Mouse (Mus musculus): ENCODE results near the gene Ern2. TPM values are rescaled to one million over a fixed set of nuclear protein-coding genes. Genes with fewer than 3 reads are reported as not detected.

The Ern2 gene
- not detected in 2 replicates for polyA plus RNA-seq (2011; ENCODE audit: insufficient read length, low read depth, missing spikeins)

DNA sequence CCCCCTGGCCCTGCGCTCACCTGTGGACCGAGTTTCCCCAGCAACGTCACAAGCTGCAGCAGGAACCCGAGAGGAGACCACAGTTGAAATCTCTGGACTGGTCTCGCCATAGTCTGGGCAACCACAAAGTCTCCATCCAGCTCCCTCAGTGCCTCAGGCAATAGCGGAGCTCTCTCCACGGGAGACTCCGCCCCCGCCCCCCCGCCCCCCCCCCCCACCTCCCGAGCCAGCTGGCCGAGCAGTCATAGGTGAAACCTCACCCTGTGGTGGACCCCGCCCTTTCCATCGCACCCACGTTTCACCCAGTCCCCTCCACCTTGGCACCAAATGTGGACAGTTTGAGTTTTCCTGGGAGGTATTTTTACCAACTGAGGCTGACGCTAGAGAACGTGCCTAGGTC, at the start of gene Ern2:
Gene Ern2, minus strand, starts transcription at position 165 of the 400 bp plus-strand sequence.
- no peak within 1 kb of the TSS for H3K4me3 ChIP-seq (ENCODE audit: insufficient read depth, low read length)
- no peak for TF ChIP-seq POLR2A (IDR thresholded peaks at IDR 0.05; ENCODE audit: low read depth, low read length)
- TF ChIP-seq CTCF (IDR thresholded peaks at IDR 0.05; ENCODE audit: borderline replicate concordance, insufficient read depth, low read length), result no peak
- no peaks in the 10 kb centered on the region for H3K4me1 ChIP-seq (ENCODE audit: control insufficient read depth, insufficient read depth, low read length)
- H3K27ac ChIP-seq (ENCODE audit: insufficient read depth, low read length), result no peak within 1 kb of the TSS

DNA sequence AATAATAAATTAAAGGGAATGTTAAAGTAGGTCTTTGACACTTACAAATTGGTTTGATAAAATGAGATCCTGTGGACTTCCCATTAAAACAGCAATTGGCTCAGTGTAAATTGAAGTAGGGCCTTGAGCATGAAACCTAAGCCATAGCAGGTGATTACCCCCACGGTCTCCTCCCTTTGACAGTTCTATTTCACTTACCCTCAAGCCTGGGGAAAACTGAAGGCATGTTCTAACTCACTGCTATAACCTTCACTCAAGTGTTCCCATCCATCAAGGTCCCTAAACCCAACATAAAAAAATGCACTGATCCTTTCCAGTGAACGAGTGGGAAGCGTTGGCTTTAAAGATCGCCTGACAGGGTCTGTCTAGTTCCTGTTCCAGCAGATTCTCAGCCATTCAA, 44.9 kb upstream of the Ern2 start:
- Histone ChIP-seq H3K4me1 (ENCODE audit: control insufficient read depth, insufficient read depth, low read length) (no peaks in the 10 kb centered on the region), H3K27ac (ENCODE audit: insufficient read depth, low read length) (no peak overlapping the region), H3K4me3 (ENCODE audit: insufficient read depth, low read length) (no peak overlapping the region)
- TF ChIP-seq CTCF (IDR thresholded peaks at IDR 0.05; ENCODE audit: borderline replicate concordance, insufficient read depth, low read length) (no peak), POLR2A (IDR thresholded peaks at IDR 0.05; ENCODE audit: low read depth, low read length) (no peak)

DNA sequence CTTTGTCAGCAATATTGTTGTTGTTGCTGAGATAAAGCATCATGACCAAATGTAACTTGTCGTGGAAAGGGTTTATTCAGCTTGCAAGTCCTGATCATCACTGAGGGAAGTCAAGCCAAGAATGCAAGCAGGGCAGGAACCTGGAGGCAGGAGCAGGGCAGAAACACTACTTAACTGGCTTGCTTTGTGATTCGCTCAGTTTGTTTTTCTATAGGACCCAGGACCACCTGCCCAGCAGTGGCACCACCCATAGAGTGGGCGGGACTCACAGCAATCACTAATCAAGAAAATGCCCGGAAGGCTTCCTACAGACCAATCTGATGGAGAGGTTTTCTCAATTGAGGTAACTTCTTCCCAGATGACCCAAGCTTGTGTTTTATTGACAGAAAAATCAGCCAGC, 43.9 kb upstream of the Ern2 start:
- H3K4me1 ChIP-seq (ENCODE audit: control insufficient read depth, insufficient read depth, low read length), result no peaks in the 10 kb centered on the region
- TF ChIP-seq POLR2A (IDR thresholded peaks at IDR 0.05; ENCODE audit: low read depth, low read length) (no peak), CTCF (IDR thresholded peaks at IDR 0.05; ENCODE audit: borderline replicate concordance, insufficient read depth, low read length) (no peak)
- H3K4me3 ChIP-seq (ENCODE audit: insufficient read depth, low read length), result no peak overlapping the region
- H3K27ac ChIP-seq (ENCODE audit: insufficient read depth, low read length), result no peak overlapping the region

DNA sequence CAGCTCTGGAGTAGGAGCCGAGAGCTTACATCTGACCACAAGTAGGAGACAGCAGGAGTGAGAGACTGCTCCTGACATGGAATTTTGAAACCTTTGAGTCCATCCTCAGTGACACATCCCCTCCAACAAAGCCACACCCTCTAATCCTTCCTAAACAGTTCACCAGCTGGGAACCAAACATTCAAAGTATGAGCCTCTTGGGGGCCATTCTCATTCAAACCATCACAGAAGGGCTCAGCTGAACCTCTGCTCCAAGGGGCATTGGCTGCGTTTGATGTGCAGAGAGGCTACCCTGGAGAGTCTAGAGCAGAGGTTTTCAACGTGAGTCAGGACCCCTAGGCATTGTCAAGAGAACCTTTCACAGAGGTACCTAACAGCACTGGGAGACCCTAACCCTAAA, 43.3 kb upstream of the Ern2 start:
- Histone ChIP-seq H3K4me1 (ENCODE audit: control insufficient read depth, insufficient read depth, low read length) (no peaks in the 10 kb centered on the region), H3K27ac (ENCODE audit: insufficient read depth, low read length) (no peak overlapping the region), H3K4me3 (ENCODE audit: insufficient read depth, low read length) (no peak overlapping the region)
- TF ChIP-seq CTCF (IDR thresholded peaks at IDR 0.05; ENCODE audit: borderline replicate concordance, insufficient read depth, low read length) (no peak), POLR2A (IDR thresholded peaks at IDR 0.05; ENCODE audit: low read depth, low read length) (no peak)

DNA sequence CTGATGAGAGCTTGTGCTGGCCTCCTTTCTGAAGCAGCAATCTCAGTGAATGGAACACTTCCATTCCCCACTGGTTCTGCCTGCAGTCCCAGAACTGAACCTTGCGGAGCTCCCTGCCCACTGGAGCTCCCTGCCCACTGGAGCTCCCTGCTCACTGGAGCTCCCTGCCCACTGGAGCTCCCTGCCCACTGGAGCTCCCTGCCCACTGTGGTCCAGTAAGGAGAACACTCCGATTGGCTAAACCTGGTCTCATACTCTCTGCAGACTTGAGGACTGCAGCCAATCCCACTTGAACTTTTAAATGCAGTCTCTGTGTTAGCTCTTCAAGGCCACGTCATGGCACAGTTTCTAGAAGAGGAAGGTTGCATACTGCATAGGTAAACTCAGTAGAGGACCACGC, 40.7 kb upstream of the Ern2 start:
- Histone ChIP-seq H3K27ac (ENCODE audit: insufficient read depth, low read length) (no peak overlapping the region), H3K4me1 (ENCODE audit: control insufficient read depth, insufficient read depth, low read length) (no peaks in the 10 kb centered on the region), H3K4me3 (ENCODE audit: insufficient read depth, low read length) (no peak overlapping the region)
- no peak for TF ChIP-seq POLR2A (IDR thresholded peaks at IDR 0.05; ENCODE audit: low read depth, low read length)
- TF ChIP-seq CTCF (IDR thresholded peaks at IDR 0.05; ENCODE audit: borderline replicate concordance, insufficient read depth, low read length), result no peak

DNA sequence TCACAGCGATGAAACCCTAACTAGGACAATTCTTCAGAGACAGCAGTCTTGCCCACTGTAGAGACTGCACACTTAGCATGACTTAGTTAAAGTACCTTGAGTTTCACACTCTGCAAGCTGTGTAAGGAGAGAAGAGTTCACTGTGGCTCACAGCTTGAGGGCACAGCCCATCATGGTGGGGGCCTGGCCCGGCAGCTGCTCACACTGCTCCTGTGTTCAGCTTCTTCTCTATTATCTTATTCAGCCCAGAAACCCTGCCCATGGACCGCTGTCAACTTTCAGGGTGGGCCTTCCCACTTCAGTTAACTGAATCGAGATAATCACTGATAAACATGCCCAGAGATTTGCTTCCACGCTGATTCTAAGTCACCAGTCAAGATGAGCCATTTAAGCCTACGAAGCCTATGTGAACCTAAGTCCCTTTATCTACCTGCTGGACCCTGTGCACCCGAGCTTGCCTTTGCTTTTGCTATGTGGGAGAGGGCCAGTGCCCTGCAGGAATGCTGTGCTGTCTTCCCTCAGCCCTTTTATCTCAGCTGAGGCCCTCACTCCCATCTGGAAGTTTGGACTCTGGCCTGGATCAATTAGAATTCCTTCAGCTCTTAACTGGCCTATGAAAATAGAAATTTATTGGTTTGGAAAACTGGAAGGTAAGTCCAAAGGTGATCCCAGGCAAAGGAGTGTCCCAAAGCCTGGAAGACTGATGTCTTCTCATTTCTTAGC, 40.2 kb upstream of the Ern2 start:
- Histone ChIP-seq H3K4me3 (ENCODE audit: insufficient read depth, low read length) (no peak overlapping the region), H3K27ac (ENCODE audit: insufficient read depth, low read length) (no peak overlapping the region), H3K4me1 (ENCODE audit: control insufficient read depth, insufficient read depth, low read length) (no peaks in the 10 kb centered on the region)
- no peak for TF ChIP-seq POLR2A (IDR thresholded peaks at IDR 0.05; ENCODE audit: low read depth, low read length)
- TF ChIP-seq CTCF (IDR thresholded peaks at IDR 0.05; ENCODE audit: borderline replicate concordance, insufficient read depth, low read length), result no peak

DNA sequence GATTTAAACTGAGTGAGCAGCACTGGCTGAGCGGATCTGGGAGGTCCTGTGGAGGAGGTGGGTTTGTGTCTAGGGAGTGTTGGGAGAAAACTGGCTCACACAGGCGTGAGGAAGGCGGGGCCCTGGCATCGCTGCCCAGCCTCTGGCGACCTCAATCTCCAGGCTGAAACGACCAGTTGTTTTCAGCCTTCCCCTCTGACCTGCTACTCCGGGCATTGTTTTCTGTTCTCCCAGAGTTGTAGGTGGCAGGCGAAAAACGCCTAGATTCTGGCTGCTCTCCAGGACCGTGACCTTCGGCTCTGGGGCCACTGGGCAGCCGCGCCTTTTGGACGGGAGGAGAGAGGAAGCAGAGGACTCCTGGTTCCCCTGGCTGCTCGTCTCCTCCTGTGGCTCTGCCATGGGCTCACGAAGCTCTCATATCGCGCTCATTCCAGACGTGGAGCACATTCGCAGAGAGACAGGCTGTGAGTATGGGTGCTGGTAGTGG, 33.4 kb upstream of the Ern2 start, which contains the start of gene Chp2:
Gene Chp2, plus strand, starts transcription at position 182 of the 487 bp plus-strand sequence.
- Histone ChIP-seq H3K4me3 (ENCODE audit: insufficient read depth, low read length) (no peak within 1 kb of the TSS), H3K4me1 (ENCODE audit: control insufficient read depth, insufficient read depth, low read length) (no peaks in the 10 kb centered on the region), H3K27ac (ENCODE audit: insufficient read depth, low read length) (no peak within 1 kb of the TSS)
- TF ChIP-seq CTCF (IDR thresholded peaks at IDR 0.05; ENCODE audit: borderline replicate concordance, insufficient read depth, low read length) (no peak), POLR2A (IDR thresholded peaks at IDR 0.05; ENCODE audit: low read depth, low read length) (no peak)

DNA sequence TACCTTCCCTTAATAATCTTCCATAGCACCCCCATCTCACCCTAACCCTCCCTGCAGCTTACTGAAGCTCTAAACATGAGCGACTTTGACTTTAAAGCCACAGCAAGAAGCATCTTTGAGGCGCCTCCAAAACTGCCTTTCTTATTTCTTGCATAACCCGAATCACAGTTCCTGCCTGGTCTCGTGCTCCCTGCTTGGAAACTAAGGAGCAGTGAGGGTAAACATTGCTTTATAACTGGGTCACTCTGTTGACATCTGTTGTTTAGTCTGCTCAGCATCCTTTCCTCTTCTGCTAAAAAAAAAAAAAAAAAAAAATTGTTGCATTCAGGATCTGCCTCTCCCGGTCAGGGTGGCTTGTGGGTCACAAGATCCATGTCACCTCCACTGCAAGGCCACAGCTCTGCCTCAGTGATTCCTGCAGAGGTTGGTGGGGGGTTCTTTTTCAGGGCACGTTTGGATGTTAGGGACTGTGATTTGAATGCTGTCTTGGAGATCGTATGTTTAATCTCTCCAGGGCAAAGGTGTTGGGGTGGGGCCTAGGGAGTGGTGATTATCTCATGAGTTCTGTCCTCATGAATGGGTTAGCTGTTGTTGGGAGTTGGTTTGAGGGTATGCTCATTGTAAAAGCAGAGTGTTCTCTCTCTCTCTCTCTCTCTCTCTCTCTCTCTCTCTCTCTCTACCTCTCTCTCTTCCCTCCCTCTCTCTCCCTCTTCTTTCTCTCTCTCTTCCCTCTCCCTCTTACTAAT, 22.4 kb upstream of the Ern2 start:
- no peak for TF ChIP-seq POLR2A (IDR thresholded peaks at IDR 0.05; ENCODE audit: low read depth, low read length)
- TF ChIP-seq CTCF (IDR thresholded peaks at IDR 0.05; ENCODE audit: borderline replicate concordance, insufficient read depth, low read length), result no peak
- Histone ChIP-seq H3K4me3 (ENCODE audit: insufficient read depth, low read length) (no peak overlapping the region), H3K27ac (ENCODE audit: insufficient read depth, low read length) (no peak overlapping the region), H3K4me1 (ENCODE audit: control insufficient read depth, insufficient read depth, low read length) (no peaks in the 10 kb centered on the region)

DNA sequence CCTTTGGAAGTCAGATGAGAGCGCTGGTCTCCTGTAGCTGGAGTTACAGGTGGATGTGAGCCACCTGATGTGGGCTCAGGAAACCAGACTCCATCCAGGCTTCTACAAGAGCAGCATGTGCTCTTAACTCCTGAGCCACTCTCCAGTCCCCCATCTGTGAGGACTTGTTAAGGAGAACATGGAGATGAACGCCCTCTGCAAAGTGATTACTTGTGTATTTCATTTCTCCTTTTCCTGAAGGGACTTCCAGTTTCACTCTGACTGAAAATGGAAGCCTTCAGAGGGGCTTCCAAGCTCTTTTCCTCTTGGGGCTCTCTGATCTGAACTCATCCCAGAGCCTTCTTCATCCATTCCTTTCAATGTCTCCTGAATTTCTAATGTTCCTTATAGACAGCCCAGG, 20.1 kb upstream of the Ern2 start:
- Histone ChIP-seq H3K27ac (ENCODE audit: insufficient read depth, low read length) (no peak overlapping the region), H3K4me1 (ENCODE audit: control insufficient read depth, insufficient read depth, low read length) (no peaks in the 10 kb centered on the region), H3K4me3 (ENCODE audit: insufficient read depth, low read length) (no peak overlapping the region)
- TF ChIP-seq POLR2A (IDR thresholded peaks at IDR 0.05; ENCODE audit: low read depth, low read length), result no peak
- no peak for TF ChIP-seq CTCF (IDR thresholded peaks at IDR 0.05; ENCODE audit: borderline replicate concordance, insufficient read depth, low read length)

DNA sequence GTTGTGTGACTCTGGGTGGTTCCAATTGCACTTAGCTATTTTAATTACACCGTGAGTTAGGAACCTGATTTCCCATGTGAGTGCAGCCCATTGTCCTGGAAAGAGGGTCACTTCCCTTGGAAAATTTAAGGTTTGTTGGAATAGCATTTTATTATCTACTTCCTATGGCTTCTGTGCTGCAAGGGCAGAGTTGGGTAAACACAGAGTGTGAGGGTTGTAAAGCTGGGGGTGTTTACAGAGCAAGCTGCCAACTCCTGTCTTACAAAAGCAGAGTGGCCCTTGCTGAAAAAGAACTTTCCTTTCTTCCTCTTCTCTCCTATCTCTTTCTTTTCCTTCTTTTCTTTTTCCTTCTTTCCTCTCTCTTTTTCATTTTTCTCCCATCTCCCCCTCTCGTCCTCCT, 17.9 kb upstream of the Ern2 start:
- TF ChIP-seq CTCF (IDR thresholded peaks at IDR 0.05; ENCODE audit: borderline replicate concordance, insufficient read depth, low read length) (no peak), POLR2A (IDR thresholded peaks at IDR 0.05; ENCODE audit: low read depth, low read length) (no peak)
- Histone ChIP-seq H3K4me3 (ENCODE audit: insufficient read depth, low read length) (no peak overlapping the region), H3K27ac (ENCODE audit: insufficient read depth, low read length) (no peak overlapping the region), H3K4me1 (ENCODE audit: control insufficient read depth, insufficient read depth, low read length) (no peaks in the 10 kb centered on the region)
